Mouse (Mus musculus) ES-E14 (cell line): ENCODE results near the gene Srd5a3. TPM values are rescaled to one million over a fixed set of nuclear protein-coding genes. Genes with fewer than 3 reads are reported as not detected.

Source experiments
- DNase-seq: peaks from one replicate; pipeline ENCODE4 v3.0.0-alpha.2; 2013; ENCODE audit warnings: low read depth, low spot score
- H3K27ac ChIP-seq: 2 replicates; pipeline ENCODE4 v1.5.1; 2012; ENCODE audit warnings: low read depth, mild to moderate bottlenecking, low read length, moderate library complexity, mixed read lengths; ENCODE audit not compliant: poor library complexity, insufficient read depth, severe bottlenecking
- H3K36me3 ChIP-seq: 2 replicates; pipeline ENCODE4 v1.6.1; 2012; ENCODE audit warnings: mild to moderate bottlenecking, low read length, moderate library complexity, mixed read lengths; ENCODE audit not compliant: control insufficient read depth, poor library complexity, insufficient read depth, severe bottlenecking
- H3K4me1 ChIP-seq, 2 experiments: fragments of 150-350 bp in 1 of 2; sonication (generic) in 1 of 2; 2 replicates each; pipeline ENCODE4 v1.6.1; 2012; ENCODE audit warnings: low read length in 2 of 2, mild to moderate bottlenecking in 1 of 2, mixed read lengths in 1 of 2; ENCODE audit not compliant: control insufficient read depth in 2 of 2, insufficient read depth in 2 of 2, poor library complexity in 1 of 2
- H3K4me3 ChIP-seq, 2 experiments: fragments of 150-350 bp in 1 of 2; sonication (generic) in 1 of 2; 2 replicates each; pipeline ENCODE4 v1.5.1; 2012; ENCODE audit warnings: low read length in 2 of 2, low read depth in 1 of 2, mild to moderate bottlenecking in 1 of 2, mixed read lengths in 1 of 2; ENCODE audit not compliant: insufficient read depth in 1 of 2, poor library complexity in 1 of 2, severe bottlenecking in 1 of 2
- H3K9ac ChIP-seq: 2 replicates; pipeline ENCODE4 v1.6.1; 2012; ENCODE audit warnings: low read depth, mild to moderate bottlenecking, low read length, mixed read lengths; ENCODE audit not compliant: poor library complexity, insufficient read depth, severe bottlenecking
- H3K9me3 ChIP-seq: fragments of 150-350 bp; sonication (generic); 2 replicates; pipeline ENCODE4 v1.6.1; 2012; ENCODE audit warnings: low read depth, mild to moderate bottlenecking, low read length; ENCODE audit not compliant: control insufficient read depth, insufficient read depth
- CHD2 ChIP-seq: IDR thresholded peaks from 2 replicates; pipeline ENCODE4 v1.6.1; 2014; ENCODE audit warnings: mild to moderate bottlenecking, low read depth, low read length, inconsistent platforms
- HCFC1 ChIP-seq: IDR thresholded peaks from 2 replicates; pipeline ENCODE4 v1.6.1; 2012; ENCODE audit warnings: low read length, inconsistent platforms, borderline replicate concordance; ENCODE audit not compliant: insufficient read depth
- MAFK ChIP-seq: IDR thresholded peaks from 2 replicates; pipeline ENCODE4 v1.6.1; 2014; ENCODE audit warnings: mild to moderate bottlenecking, low read depth, low read length, inconsistent platforms; ENCODE audit not compliant: insufficient read depth
- ZC3H11A ChIP-seq: IDR thresholded peaks from 2 replicates; pipeline ENCODE4 v1.6.1; 2012; ENCODE audit warnings: low read depth, mild to moderate bottlenecking, inconsistent platforms, low read length, borderline replicate concordance
- ZNF384 ChIP-seq: IDR thresholded peaks from 2 replicates; pipeline ENCODE4 v1.6.1; 2012; ENCODE audit warnings: low read depth, low read length, inconsistent platforms
- in situ Hi-C, 2 experiments: fragments of 600-800 bp; cut with MboI; formaldehyde crosslinking; loops; one replicate each; pipeline ENCODE4 v1.15.1; 2025; ENCODE audit warnings: low sequenced_read_pairs in 2 of 2, inconsistent platforms in 1 of 2; ENCODE audit not compliant: unreplicated experiment in 2 of 2
- total RNA-seq: library from RNA; depleted of rRNA; stranded (reverse); fragments of 300-350 nt; gene quantifications from 2 replicates; pipeline ENCODE4 v1.2.3, GENCODE M21; 2012

Srd5a3 gene
- total RNA-seq, 1 experiment = 13.7 TPM

GRCm38 (mm10) chr5:76127584-76128316 is 12.3 kb upstream of the Srd5a3 start:
- TF ChIP-seq HCFC1 (no peak), MAFK (no peak), CHD2 (no peak), ZNF384 (no peak), ZC3H11A (no peak)
- 0 out of 4 replicates have a peak, but pooled peaks cover 0 to 2% of the 10 kb centered on the region in 2 experiments for H3K4me1 ChIP-seq
- in situ Hi-C loops = no loop called here
- H3K4me3 ChIP-seq = no peak overlapping the region
- no peaks in the 10 kb centered on the region for H3K36me3 ChIP-seq
- H3K27ac ChIP-seq = no peak overlapping the region
- no peak overlapping the region for H3K9ac ChIP-seq
- no peaks in the 10 kb centered on the region for H3K9me3 ChIP-seq
- no peak for DNase-seq

- H3K36me3 ChIP-seq = no peaks in the 10 kb centered on the region
- 0 out of 4 replicates have a peak, but pooled peaks cover 0 to 2% of the 10 kb centered on the region in 2 experiments for H3K4me1 ChIP-seq
- no peak overlapping the region for H3K4me3 ChIP-seq
- no peak for DNase-seq
- no peak overlapping the region for H3K27ac ChIP-seq
- TF ChIP-seq HCFC1 (no peak), CHD2 (no peak), ZNF384 (no peak), MAFK (no peak), ZC3H11A (no peak)
- H3K9me3 ChIP-seq = no peaks in the 10 kb centered on the region
- in situ Hi-C loops = no loop called here
- H3K9ac ChIP-seq = no peak overlapping the region
Measured at GRCm38 (mm10) chr5:76130292-76130691, 9.8 kb upstream of the Srd5a3 start.

GRCm38 (mm10) chr5:76131990-76132389 is 8.1 kb upstream of the Srd5a3 start:
- no peak for TF ChIP-seq MAFK
- no peak for TF ChIP-seq ZC3H11A
- TF ChIP-seq ZNF384 = no peak
- no peak for TF ChIP-seq HCFC1
- TF ChIP-seq CHD2 = no peak
- no peak overlapping the region for H3K4me3 ChIP-seq
- H3K36me3 ChIP-seq = no peaks in the 10 kb centered on the region
- no peak overlapping the region for H3K9ac ChIP-seq
- in situ Hi-C loops = no loop called here
- no peaks in the 10 kb centered on the region for H3K9me3 ChIP-seq
- H3K27ac ChIP-seq = no peak overlapping the region
- DNase-seq = no peak
- 0 out of 4 replicates have a peak, but pooled peaks cover 0 to 2% of the 10 kb centered on the region in 2 experiments for H3K4me1 ChIP-seq

- no peaks in the 10 kb centered on the region for H3K36me3 ChIP-seq
- DNase-seq = no peak
Measured at GRCm38 (mm10) chr5:76135644-76136043, 4.4 kb upstream of the Srd5a3 start.

More at GRCm38 (mm10) chr5:76135644-76136043, 4.4 kb upstream of the Srd5a3 start:
- Histone ChIP-seq H3K27ac (no peak overlapping the region), H3K9me3 (no peaks in the 10 kb centered on the region), H3K4me3 (no peak overlapping the region), H3K9ac (no peak overlapping the region), H3K4me1 (peaks cover 0 to 7% of the 10 kb centered on the region in 2 experiments; a peak in 1 of 4 replicates)
- TF ChIP-seq ZNF384 (no peak), HCFC1 (no peak), MAFK (no peak), ZC3H11A (no peak), CHD2 (no peak)
- in situ Hi-C loops = no loop called here
